Mouse (Mus musculus) embryonic facial prominence, embryonic 13.5 days (tissue): ENCODE results near the gene Gosr2. TPM values are rescaled to one million over a fixed set of nuclear protein-coding genes. Genes with fewer than 3 reads are reported as not detected.

Experiments
- ATAC-seq: fragments of 200-750 bp; cut with Nextera tagmentation; 2 replicates; pipeline ENCODE4 v1.8.0; 2017; ENCODE audit warnings: low read depth; ENCODE audit not compliant: insufficient number of reproducible peaks, insufficient read depth, low FRiP score, low TSS enrichment
- H3K27ac ChIP-seq: fragments of 300-500 bp; sonication (generic); 2 replicates; pipeline ENCODE4 v1.5.1; 2015; ENCODE audit warnings: moderate library complexity, mild to moderate bottlenecking, inconsistent platforms
- H3K27me3 ChIP-seq: fragments of 300-500 bp; sonication (generic); 2 replicates; pipeline ENCODE4 v1.6.1; 2015; ENCODE audit warnings: mild to moderate bottlenecking, inconsistent platforms
- H3K36me3 ChIP-seq: fragments of 300-500 bp; sonication (generic); 2 replicates; pipeline ENCODE4 v1.6.1; 2015; ENCODE audit warnings: mild to moderate bottlenecking, inconsistent platforms
- H3K4me1 ChIP-seq: fragments of 300-500 bp; sonication (generic); 2 replicates; pipeline ENCODE4 v1.6.1; 2015; ENCODE audit warnings: inconsistent platforms
- H3K4me2 ChIP-seq: fragments of 300-500 bp; sonication (generic); 2 replicates; pipeline ENCODE4 v1.6.1; 2015; ENCODE audit warnings: moderate library complexity, mild to moderate bottlenecking, inconsistent platforms
- H3K4me3 ChIP-seq: fragments of 300-500 bp; sonication (generic); 2 replicates; pipeline ENCODE4 v1.5.1; 2015; ENCODE audit warnings: mild to moderate bottlenecking, inconsistent platforms
- H3K9ac ChIP-seq: fragments of 300-500 bp; sonication (generic); 2 replicates; pipeline ENCODE4 v1.6.1; 2015; ENCODE audit warnings: mild to moderate bottlenecking, inconsistent platforms
- H3K9me3 ChIP-seq: fragments of 300-500 bp; sonication (generic); 2 replicates; pipeline ENCODE4 v1.6.1; 2016; ENCODE audit warnings: inconsistent platforms
- WGBS: fragments of 180-500 bp; shearing (Covaris S2); methylation state at CpG from one replicate; pipeline ENCODE4 v1.1.7; 2015; ENCODE audit warnings: mixed read lengths; 5-methylcytosine and 5-hydroxymethylcytosine counted together
- polyA plus RNA-seq: library from polyadenylated mRNA; unstranded; fragments of >200 nt; fragmentation: Nextera tagmentation; extraction: Ambion mirVana; gene quantifications from 2 replicates; pipeline ENCODE4 v1.2.1, GENCODE M21; 2015

Gosr2 gene
- polyA plus RNA-seq, 1 experiment from 2014 or later, result 94.9 TPM

DNA sequence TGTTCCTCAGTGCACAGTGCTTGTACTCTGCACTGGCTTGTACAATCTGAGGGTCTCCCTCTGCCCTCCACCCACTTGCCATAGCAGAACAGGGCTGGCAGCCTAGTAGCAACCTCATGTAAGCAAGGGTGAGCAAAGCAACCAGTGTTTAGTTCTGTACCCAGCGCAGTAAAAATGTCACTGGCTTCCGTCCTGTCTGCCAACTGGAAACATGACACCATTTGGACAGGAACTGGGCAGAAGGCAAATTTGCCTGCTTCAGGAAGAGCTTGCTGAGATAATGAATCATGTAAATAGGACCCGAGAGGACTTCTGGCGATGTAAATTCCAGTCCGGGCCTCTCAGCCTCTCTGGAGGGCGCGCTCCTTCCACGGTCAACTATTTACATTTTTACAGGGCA lies 52.0 kb downstream of the Gosr2 start:
- 57% methylated on average over 8 of the region's 8 CpGs for WGBS
- no peak overlapping the region for H3K4me2 ChIP-seq
- H3K27ac ChIP-seq, result no peak overlapping the region
- no peaks in the 10 kb centered on the region for H3K36me3 ChIP-seq
- H3K9ac ChIP-seq, result no peak overlapping the region
- no peak overlapping the region for H3K4me3 ChIP-seq
- H3K4me1 ChIP-seq, result peaks cover 24% of the 10 kb centered on the region
- no peaks in the 10 kb centered on the region for H3K9me3 ChIP-seq
- ATAC-seq, result no peak
- H3K27me3 ChIP-seq, result peaks cover 61% of the 10 kb centered on the region

DNA sequence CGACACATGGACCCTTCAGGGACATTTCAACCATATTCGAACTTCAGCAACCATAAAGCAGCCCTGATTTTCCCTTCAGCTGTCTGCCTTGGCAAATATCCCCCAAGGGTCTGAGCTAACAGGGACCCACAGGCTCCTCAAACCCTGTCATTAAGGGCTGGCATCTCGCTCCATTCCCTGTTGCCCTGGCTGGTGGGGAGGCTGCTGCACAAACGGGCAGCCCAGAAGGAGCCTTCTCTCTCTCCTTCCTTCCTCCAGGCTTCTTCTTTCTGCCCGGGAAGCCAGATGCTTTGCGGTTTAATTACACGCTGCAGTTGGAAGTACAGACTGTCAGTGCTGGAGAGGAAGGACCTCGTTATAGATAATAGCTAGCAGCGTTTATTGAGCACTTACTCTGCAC lies 54.5 kb downstream of the Gosr2 start:
- no peaks in the 10 kb centered on the region for H3K9me3 ChIP-seq
- H3K9ac ChIP-seq, result no peak overlapping the region
- H3K4me3 ChIP-seq, result no peak overlapping the region
- no peaks in the 10 kb centered on the region for H3K36me3 ChIP-seq
- 45% methylated on average over 9 of the region's 9 CpGs for WGBS
- peaks cover 58% of the 10 kb centered on the region for H3K27me3 ChIP-seq
- peaks cover 4% of the 10 kb centered on the region; the same call in 1 of the 2 replicates for H3K4me1 ChIP-seq
- no peak overlapping the region for H3K4me2 ChIP-seq
- no peak for ATAC-seq
- no peak overlapping the region for H3K27ac ChIP-seq

DNA sequence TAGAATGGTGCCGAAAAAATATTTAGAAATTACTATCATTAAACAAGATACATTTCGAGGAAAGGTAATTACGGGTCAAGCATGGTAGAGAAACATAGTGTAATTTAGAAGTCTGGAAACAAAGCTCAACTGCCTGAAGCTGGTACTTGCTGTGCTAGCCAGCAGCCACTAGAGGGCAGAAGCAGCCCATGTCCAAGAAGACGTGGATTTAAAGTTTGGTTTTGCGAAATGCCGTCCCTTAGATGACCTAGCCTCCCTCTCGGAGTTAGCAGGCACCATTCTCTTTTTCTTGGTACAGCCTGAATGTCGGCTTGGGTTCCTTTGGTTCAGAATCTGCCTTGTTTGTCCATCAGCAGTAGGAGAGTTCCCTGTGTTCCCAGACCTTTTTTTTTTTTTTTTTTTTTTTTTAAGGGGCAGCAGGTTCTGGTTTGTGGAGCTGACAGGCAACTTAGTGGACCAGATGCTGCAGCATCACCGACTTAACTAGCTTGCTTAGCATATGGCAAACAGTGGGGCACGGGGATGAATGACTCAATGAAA lies 58.2 kb downstream of the Gosr2 start:
- Histone ChIP-seq H3K9ac (no peak overlapping the region), H3K27me3 (peaks cover 34% of the 10 kb centered on the region), H3K36me3 (no peaks in the 10 kb centered on the region), H3K27ac (no peak overlapping the region), H3K4me3 (no peak overlapping the region), H3K4me2 (peak overlapping the region; percentile 28; the same call in 1 of the 2 replicates), H3K4me1 (no peaks in the 10 kb centered on the region), H3K9me3 (no peaks in the 10 kb centered on the region)
- ATAC-seq, result no peak
- 4% methylated on average over 10 of the region's 10 CpGs for WGBS

DNA sequence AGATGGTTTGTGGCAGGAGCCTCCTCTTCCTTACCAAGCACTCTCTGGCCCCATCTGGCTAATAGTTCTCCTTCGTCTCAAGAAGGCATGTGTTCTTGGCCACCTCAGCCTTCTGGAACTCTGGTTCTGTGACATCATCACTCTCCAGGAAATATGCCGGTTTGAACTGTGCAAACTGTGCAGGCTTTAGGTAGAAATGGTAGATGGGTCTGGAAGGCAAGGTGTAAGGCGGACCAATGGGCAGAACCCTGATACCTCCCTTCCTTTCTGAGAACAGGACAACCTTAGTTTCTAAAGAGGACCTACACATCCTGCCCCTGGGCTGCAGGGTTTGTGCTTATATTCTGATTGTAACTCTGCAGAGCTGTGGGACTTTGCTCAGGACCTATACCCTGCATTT lies 58.9 kb downstream of the Gosr2 start, which contains the start of gene Lyzl6:
Gene Lyzl6, minus strand, starts transcription at position 101 of the 400 bp plus-strand sequence.
- H3K4me3 ChIP-seq, result no peak within 1 kb of the TSS
- no peaks in the 10 kb centered on the region for H3K4me1 ChIP-seq
- ATAC-seq, result no peak
- H3K27ac ChIP-seq, result no peak within 1 kb of the TSS
- no peak within 1 kb of the TSS for H3K9ac ChIP-seq
- 76% methylated on average over 3 of the region's 3 CpGs for WGBS
- peaks cover 34% of the 10 kb centered on the region for H3K27me3 ChIP-seq
- no peaks in the 10 kb centered on the region for H3K9me3 ChIP-seq
- no peaks in the 10 kb centered on the region for H3K36me3 ChIP-seq
- H3K4me2 ChIP-seq, result peak within 1 kb of the TSS; percentile 28; the same call in 1 of the 2 replicates

DNA sequence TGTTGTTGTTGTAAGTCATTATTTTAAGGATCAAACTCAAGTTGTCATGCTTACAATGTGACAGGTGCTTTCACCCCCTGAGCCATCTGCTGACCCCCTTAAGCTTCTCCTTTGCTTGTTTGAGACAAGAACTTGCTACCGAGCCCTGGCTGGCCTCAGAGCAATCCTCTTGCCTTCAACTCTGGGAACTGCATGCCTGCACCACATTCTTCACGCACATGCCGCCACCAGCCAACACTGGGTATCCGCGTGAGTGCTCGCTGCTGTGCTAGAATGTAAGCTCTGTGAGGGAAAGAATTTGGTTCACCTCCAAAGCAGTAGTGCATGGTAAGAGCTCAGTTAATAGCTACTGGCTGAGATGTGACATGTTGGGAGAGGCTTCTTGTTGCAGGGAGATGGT lies 61.4 kb downstream of the Gosr2 start:
- peaks cover 32% of the 10 kb centered on the region for H3K27me3 ChIP-seq
- no peak overlapping the region for H3K9ac ChIP-seq
- H3K4me3 ChIP-seq, result no peak overlapping the region
- ATAC-seq, result no peak
- WGBS, result 79% methylated on average over 6 of the region's 6 CpGs
- no peaks in the 10 kb centered on the region for H3K4me1 ChIP-seq
- H3K9me3 ChIP-seq, result no peaks in the 10 kb centered on the region
- no peak overlapping the region for H3K4me2 ChIP-seq
- H3K27ac ChIP-seq, result no peak overlapping the region
- no peaks in the 10 kb centered on the region for H3K36me3 ChIP-seq

DNA sequence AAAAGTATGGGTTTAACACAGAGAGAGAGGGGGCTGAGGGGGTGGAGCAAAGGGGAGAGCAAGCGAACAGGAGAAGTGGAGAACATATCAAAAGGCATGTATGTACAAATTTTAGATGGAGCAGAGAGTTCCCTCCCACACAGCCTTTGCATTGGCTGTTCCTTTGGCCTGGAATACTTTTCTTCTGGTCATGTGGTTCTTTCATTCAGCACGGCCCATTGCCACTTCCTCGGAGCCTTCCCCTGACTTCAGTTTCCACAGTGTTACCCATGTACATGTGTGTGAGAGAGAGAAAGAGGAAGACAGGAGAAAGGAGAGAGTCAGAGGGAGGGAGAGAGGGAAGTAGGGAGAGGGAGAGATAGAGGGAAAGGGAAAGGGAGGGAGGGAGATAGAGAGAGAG lies 62.2 kb downstream of the Gosr2 start:
- H3K4me1 ChIP-seq, result no peaks in the 10 kb centered on the region
- no peak overlapping the region for H3K4me2 ChIP-seq
- no peak overlapping the region for H3K4me3 ChIP-seq
- WGBS, result 76% methylated on average over 3 of the region's 3 CpGs
- H3K27me3 ChIP-seq, result peaks cover 24% of the 10 kb centered on the region
- H3K9ac ChIP-seq, result no peak overlapping the region
- H3K36me3 ChIP-seq, result no peaks in the 10 kb centered on the region
- no peak for ATAC-seq
- no peaks in the 10 kb centered on the region for H3K9me3 ChIP-seq
- H3K27ac ChIP-seq, result no peak overlapping the region

DNA sequence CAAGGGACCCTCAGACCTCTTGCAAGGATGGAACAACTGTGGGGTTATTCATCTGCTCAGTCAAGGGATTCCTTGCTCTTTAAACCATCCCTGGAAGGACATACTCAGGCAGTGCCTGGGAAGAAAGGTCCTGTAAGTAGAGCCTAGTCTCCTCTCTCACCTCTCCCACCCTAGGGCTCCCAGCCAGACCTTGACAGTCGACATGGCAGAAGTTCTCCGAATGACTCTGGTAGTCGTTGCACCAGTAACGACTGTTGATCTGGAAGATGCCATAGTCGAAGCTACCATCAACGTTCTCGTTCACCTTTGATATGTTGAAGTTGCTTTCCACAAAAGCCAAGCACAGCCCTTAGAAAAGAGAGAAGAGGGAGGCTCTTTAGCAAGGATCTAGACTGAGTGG lies 62.9 kb downstream of the Gosr2 start:
- Histone ChIP-seq H3K36me3 (no peaks in the 10 kb centered on the region), H3K4me3 (no peak overlapping the region), H3K27ac (no peak overlapping the region), H3K27me3 (peaks cover 17% of the 10 kb centered on the region), H3K9me3 (no peaks in the 10 kb centered on the region), H3K9ac (no peak overlapping the region), H3K4me2 (no peak overlapping the region), H3K4me1 (no peaks in the 10 kb centered on the region)
- 86% methylated on average over 7 of the region's 7 CpGs for WGBS
- ATAC-seq, result no peak

DNA sequence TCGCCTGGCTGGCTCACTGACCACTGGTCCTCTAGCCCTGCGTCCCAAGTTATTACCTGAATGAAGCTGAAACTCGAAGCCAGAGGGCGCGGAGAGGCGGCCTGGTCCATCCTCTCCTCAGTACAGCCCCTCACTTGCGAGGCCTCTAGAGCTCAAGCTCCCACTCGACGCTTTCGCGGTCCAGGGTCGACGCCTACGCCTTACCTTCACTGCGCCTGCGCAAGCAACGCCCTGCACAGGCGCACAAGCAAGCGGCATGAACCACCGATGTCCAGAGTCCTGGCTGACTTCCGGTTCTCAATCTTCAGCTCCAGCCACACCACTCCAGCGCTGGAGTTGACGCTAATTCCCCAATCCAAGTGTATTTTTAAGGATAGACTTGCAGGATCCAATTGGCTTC lies 70.2 kb downstream of the Gosr2 start:
- WGBS, result 85% methylated on average over 23 of the region's 23 CpGs
- no peak overlapping the region for H3K27ac ChIP-seq
- no peak overlapping the region for H3K4me3 ChIP-seq
- H3K9ac ChIP-seq, result no peak overlapping the region
- no peak for ATAC-seq
- no peaks in the 10 kb centered on the region for H3K36me3 ChIP-seq
- H3K4me1 ChIP-seq, result no peaks in the 10 kb centered on the region
- H3K27me3 ChIP-seq, result no peaks in the 10 kb centered on the region
- H3K4me2 ChIP-seq, result no peak overlapping the region
- no peaks in the 10 kb centered on the region for H3K9me3 ChIP-seq

Other genes with a start within 250 kb of the Gosr2 start
- not detected in 2 replicates for gene Lrrc37a, start 193.3 kb downstream of the Gosr2 start, polyA plus RNA-seq
- not detected in 2 replicates for gene Gm884, start 76.8 kb downstream of the Gosr2 start, polyA plus RNA-seq
- gene Lyzl6, start 59.0 kb downstream of the Gosr2 start, polyA plus RNA-seq, result not detected in 2 replicates
- gene Rprml, start 48.3 kb downstream of the Gosr2 start, polyA plus RNA-seq, result 1.2 and 2.3 TPM in 2 replicates
- 4.4 and 4.8 TPM in 2 replicates for gene Wnt9b, start 51.9 kb upstream of the Gosr2 start, polyA plus RNA-seq
- gene Wnt3, start 76.3 kb upstream of the Gosr2 start, polyA plus RNA-seq, result 10.0 and 11.7 TPM in 2 replicates